Mouse (Mus musculus): ENCODE data around the gene Gm49776.

The Gm49776 gene

DNA sequence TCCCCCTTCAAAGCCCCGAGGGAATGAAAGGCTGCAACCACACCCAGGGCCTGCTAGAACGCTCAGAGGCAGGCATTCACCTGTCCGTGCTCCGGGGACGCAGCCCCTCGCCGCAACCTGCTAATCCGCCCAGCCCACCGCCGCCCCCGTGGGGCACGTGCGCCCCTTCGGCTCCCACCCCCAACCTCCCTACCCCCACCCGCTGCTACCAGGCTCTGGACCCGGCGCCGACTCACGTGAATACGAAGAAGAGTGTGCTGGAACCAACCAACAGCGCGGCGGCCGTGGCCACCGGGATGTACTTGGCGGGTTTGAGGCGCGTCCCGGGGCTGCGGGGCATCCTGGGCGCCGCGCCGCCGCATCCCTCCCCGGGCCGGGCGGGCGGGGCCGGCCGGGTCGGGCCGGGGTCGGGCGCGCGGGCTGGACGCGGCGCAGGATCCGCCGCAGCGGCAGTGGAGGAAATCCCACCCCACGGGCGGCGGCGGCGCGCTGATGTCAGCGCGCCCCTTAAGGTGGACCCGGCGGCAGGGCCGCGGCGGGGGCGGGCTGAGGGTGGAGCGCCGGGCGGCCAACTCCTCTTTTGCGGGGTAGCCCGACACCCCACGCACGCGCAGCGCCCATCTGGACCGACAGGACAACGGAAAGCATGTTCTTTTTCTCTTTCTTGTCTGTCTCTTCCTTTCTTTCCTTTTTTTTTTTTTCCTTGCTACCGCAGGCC lies 23.3 kb downstream of the Gm49776 start, which contains the start of gene Zdhhc8:
TSS of gene Zdhhc8 (minus strand) at position 466 of the 718 bp plus-strand sequence.
- DNase-seq (ENCODE audit: extremely low spot score, low read depth, low spot score) = no peak

DNA sequence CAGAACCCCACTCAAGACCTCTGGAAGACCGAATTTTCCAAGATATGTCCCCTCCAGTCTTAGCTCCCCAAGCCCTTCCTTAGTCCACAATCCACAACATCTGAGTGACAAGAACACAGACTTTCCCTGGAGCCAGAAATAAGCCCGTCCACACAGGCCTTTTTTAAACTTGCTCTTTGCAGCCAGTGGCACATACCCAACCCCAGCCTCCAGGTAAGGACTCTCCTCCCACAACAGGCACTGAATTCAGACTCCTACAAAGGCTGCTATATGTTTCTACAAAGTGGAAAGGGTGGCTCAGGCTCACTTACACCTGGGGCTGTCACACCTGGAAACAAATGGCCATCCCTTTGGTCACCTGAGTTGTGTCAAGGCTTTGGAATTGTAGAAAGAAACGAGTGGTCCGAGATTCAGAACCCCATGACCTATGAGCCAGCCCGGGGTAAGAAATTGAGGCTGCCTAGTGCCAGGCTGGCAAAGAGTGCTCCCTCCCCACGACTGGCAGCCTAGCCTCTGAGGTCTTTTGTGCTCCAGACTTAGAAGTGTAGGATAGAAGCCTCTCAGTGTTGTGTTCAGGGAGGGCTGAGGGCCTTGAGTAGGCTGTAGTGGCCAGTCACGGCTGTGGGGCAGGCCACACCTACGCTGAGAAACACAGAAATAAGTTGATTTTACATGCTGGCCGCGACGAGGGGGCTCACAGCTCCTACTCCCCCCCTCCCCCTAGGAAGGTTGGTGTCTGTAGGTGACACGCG lies 24.0 kb downstream of the Gm49776 start:
- DNase-seq (ENCODE audit: extremely low spot score, low read depth, low spot score) = no peak

GRCm38 (mm10) chr16:18233451-18233850 lies 24.7 kb downstream of the Gm49776 start:
- DNase-seq (ENCODE audit: extremely low spot score, low read depth, low spot score) = no peak

DNA sequence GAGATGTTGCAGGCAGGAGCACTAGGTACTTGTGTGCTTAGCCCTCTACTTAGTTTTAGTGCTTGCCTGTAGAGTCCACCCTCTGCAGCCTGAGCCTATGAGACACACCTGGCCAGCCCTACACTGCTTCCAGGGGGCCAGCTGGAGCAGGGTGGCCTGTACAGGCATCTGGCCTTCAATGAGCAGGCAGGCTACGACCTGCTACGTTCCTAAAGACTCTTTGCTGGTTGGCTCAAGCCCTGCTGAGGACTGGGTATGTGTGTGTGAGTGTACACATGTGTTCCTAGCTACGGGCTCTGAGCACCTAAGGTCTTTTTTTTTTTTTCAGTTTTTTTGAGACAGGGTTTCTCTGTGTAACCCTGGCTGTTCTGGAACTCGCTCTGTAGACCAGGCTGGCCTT lies 26.7 kb downstream of the Gm49776 start:
- DNase-seq (ENCODE audit: extremely low spot score, low read depth, low spot score) = no peak

GRCm38 (mm10) chr16:18231047-18231446 lies 27.1 kb downstream of the Gm49776 start:
- no peak for DNase-seq (ENCODE audit: extremely low spot score, low read depth, low spot score)

DNA sequence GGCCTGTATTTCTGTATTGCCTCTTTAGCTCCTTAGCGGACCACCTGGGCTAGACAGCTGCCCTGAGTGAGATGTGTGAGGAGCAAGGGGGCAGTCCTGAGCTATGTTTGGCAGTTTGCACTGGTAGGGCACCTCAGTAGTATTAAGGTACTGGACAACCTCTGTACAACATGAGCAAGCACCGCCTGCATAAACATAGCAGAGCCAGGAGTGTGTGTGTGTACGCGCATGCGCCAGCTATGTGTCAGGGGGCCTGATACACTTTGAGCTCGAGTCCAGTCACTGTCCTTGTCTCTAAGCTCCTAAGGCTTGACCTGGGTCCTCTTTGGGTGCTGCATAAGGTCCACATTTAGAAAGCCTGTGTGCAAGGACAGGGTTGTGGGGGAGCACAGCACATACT lies 27.5 kb downstream of the Gm49776 start:
- DNase-seq (ENCODE audit: extremely low spot score, low read depth, low spot score) = no peak

GRCm38 (mm10) chr16:18229622-18230021 lies 28.5 kb downstream of the Gm49776 start:
- no peak for DNase-seq (ENCODE audit: extremely low spot score, low read depth, low spot score)

DNA sequence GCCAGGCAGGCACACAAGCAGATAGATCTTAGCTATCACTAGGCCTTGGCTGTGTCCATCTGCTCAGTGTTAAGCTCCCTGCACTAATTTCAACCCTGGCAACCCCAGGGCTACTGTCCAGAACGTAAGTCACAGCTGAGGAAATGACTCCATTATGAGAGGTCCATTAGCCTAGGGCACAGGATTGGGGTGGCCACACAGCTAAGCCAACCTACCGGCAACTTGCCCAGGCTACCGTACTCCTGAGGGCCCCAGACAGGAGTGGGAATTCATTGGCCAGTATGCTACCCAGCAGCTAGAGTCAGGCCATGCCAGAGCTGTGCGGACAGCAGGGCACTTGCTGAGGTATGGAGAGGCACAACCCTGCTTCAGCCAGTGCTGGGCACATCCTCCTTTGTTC lies 29.3 kb downstream of the Gm49776 start:
- no peak for DNase-seq (ENCODE audit: extremely low spot score, low read depth, low spot score)

DNA sequence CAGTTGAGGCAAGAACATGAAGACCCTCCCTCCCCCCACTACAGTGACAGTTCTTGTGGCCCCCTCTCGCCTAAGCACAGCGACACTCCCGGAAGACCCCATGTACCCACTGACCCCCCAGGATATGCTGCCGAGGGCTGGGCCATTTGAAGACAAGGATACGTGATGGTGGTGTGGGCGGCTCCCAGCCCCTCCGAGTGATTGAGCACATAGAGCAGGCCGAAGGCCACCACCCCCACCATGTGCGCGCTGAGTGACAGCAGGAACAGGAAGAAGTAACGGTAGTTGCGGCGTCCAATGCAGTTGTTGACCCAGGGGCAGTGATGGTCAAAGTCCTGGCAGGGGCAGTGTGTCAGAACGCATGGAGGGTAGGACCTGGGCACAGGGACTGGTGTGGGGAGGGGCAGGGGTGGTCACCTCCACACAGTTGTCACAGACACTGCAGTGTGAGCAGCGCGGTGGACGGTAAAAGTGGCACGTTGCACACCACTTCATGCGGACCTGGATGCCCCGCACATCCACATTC lies 30.2 kb downstream of the Gm49776 start:
- no peak for DNase-seq (ENCODE audit: extremely low spot score, low read depth, low spot score)

GRCm38 (mm10) chr16:18227187-18227586 lies 30.9 kb downstream of the Gm49776 start:
- DNase-seq (ENCODE audit: extremely low spot score, low read depth, low spot score) = no peak

DNA sequence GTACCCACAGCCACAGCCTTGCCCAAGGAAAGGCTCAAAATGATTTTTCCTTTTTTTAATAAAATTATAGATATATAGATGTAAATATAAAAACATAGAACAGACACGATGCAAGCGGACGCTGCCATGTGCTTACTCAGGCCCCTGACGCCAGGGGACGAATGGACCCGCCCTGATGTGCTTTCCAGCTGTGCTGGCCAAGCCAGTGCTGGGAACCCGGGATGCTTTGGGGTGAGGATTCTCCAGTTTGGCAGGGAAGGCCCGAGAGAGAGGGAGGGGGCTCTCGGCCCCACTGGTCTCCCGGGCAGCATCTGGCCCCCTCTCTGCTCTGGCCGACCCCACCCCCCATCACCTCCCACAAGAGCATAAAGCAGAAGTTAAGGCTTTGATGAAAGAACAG lies 35.9 kb downstream of the Gm49776 start:
- no peak for DNase-seq (ENCODE audit: extremely low spot score, low read depth, low spot score)

GRCm38 (mm10) chr16:18221543-18221898 lies 36.6 kb downstream of the Gm49776 start:
- no peak for DNase-seq (ENCODE audit: extremely low spot score, low read depth, low spot score)

DNA sequence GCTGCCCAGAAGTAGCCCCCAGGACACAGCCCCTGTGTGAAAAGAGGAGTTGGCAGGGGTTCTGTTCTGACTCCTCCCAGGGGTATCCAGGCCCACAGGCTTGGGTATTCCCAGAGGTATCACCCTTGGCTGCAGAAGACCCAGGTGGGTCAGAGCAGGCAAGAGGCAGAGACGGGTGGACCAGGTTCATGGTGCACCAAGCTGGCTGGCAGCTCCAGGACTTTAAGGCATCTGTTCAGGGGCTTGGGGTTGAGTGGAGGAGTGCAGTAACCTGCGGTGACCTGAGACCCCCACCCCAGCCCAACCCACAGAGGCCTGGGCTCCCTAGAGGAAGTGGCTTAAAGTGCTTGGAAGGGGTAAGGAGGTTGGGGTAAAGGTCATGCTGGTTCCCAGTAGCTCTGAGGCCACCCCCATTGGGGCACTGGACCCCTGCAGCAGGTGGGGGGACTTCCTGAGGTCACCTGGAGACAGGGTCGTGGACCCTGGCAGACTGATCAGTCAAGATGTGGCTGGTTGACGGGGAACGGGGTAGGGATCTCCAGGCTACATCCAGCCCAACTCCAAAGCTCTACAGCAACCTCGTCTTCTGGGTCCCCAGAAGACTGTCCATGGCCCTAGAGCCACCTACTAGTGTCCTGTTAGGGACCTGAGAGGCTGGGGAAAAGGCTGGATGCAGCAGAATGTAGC lies 37.1 kb downstream of the Gm49776 start:
- DNase-seq (ENCODE audit: extremely low spot score, low read depth, low spot score) = no peak

DNA sequence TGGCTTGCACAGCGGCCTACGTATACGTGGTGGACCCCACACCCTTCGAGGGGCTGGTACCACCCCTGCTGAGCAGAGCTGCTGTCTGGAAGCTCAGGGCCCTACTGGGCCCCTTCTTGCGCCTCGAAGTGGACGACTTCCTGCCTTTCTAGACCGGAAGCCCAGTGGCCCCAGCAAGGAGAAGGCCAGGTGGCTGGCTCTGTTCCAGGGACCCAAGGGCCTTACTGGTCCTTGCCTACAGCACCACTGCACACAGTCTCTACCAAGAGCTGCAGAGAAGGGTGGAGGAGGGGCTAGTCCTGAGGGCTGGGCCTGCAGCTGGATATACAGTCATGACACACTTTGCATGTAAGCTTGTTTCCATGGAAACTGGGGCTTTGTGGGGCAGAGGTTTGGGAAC lies 38.1 kb downstream of the Gm49776 start:
- DNase-seq (ENCODE audit: extremely low spot score, low read depth, low spot score) = no peak

GRCm38 (mm10) chr16:18218580-18218996 lies 39.5 kb downstream of the Gm49776 start:
- DNase-seq (ENCODE audit: extremely low spot score, low read depth, low spot score) = no peak

DNA sequence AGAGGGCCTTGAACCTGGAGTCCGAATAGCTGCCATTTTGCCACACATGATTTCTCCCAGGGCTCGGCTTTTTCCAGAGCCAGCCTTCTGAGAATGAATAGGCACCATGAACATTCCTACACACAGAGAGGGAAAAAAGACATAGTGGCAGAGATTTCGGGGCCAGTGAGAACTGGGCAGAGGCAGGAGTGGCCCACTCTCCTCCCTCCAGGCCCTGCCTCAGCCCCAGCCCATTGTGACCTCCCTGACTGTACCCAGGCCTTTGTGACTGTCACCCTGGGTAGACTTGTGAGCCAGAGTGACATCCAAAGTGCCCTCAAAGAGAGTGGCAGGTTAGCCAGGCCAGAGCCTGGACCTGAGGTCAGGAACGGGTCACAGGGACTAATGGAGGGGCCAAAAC lies 40.5 kb downstream of the Gm49776 start, which contains the start of gene Ccdc188:
TSS of gene Ccdc188 (plus strand) at position 301 of the 400 bp plus-strand sequence.
- no peak for DNase-seq (ENCODE audit: extremely low spot score, low read depth, low spot score)

GRCm38 (mm10) chr16:18214858-18215257 lies 43.3 kb downstream of the Gm49776 start:
- no peak for DNase-seq (ENCODE audit: extremely low spot score, low read depth, low spot score)

DNA sequence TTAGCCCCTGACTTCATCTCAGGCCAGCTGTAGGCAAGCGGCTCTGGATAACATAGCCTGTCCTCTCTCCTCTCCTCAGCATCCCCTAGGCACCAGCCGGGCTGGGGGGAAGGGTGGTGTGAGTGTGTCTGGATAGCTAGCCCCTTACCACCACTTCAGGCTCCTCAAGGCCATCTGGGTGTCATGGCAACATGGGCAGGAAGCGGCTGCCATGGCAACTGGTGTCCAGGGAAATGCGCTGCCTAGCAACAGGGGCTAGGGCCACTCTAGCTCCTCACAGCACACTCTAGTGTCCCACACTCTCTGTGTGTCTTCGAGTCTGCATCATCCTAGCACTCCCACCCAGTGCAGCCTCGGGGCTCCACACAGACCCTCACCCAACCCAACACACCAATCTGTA lies 44.4 kb downstream of the Gm49776 start:
- DNase-seq (ENCODE audit: extremely low spot score, low read depth, low spot score) = no peak

DNA sequence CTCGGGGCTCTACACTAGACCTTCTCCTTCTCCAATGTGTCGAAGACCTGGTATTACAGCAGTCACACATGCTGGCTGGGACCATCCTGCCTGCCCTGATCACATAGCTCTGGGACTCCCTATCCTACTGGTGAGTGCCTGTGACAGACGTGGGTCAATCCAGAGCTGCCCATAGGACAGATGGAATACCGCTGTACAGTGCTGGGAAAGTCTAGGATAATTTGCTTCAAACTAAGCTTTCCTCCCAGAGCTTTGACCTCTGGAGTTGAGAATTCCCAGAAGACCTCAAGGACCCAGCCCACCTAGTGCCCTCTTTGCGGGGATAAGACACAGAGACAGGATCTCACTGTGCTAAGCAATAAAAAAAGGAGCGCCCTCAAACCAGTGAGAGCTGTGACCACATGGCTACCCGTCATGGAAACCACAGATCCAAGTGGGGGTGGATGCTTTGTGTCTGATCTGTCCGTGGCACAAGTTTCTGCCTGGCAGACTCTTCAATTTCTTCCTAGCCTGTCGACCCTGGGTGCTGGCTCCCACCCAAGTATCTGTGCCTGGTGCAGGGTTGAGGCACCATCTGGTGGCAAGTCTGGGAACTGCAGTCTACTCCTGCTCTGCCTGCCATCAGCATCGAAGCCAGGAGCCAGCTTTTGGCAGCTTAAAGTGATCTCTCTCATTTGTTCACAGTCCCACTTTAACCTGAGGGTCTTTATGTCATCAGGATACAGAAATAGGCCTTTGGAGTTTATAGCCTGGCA lies 46.5 kb downstream of the Gm49776 start:
- peak; percentile 66 for DNase-seq (ENCODE audit: extremely low spot score, low read depth, low spot score)

GRCm38 (mm10) chr16:18210701-18211416 lies 47.3 kb downstream of the Gm49776 start:
- no peak for DNase-seq (ENCODE audit: extremely low spot score, low read depth, low spot score)
